Mouse (Mus musculus) ovary, adult 18-20 months (tissue): ENCODE measurements around the gene Rpl9-ps1.

Source experiments
- DNase-seq: peaks from one replicate; pipeline ENCODE4 v3.0.0; 2022; ENCODE audit warnings: low spot score, mixed read lengths

Rpl9-ps1 gene

DNA sequence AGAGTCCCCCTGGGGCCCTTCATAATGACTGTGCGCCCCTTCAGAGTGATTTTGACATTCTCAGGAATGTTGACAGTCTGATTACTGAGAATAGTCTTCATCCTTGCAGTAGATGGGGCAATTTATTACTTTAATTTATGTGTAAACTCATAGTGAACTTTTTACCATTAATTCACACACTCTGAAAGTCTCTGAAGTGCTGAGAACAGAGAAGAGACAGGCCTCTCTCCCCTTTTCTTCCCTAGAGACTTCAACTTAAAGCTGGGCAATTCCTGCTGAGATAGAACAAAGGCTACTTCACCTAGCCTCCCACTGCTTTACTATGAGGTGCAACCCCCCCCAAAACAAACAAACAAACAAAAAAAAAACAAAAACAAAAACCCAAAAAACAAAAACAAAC, at the start of gene Rpl9-ps1:
Gene Rpl9-ps1 (minus strand): TSS at position 101 of the 400 bp plus-strand sequence.
- DNase-seq, result no peak

DNA sequence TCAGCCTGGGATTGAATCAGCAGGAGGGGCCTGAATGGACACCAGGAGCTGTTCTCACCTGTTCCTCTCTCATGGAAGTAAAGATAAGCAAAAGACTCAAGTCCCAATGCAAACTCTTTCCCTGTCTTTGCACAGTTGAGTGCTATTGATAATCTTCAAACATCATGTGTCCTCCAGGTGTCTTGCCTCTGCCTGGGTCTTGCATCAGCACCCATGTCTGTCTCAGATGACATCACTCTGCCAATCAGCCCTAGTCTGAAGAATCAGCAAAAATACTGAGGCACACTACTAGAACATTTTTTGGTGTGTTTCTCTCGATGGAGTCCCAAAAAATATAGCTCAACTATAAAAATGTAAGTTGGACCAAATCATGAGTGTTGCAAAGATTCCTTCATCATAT, 46.6 kb upstream of the Rpl9-ps1 start:
- DNase-seq, result no peak

DNA sequence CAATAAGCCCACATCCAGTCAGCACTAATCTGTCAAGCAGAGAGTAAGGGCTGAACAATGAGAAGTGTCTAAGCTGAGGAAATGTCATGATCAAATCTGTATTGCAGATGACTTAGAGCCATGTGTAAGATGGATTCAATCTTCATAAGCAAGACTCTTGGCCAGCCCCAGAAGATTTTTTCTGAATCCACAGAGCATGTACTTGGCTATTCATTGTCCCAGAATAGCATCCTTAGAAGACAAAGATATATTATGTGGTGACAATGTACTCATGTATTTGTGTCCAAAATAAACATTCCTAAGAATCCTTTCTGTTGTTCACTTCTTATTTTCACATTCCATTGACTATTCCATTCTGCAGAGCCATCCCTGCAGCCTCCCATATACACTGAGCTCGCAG, 44.5 kb upstream of the Rpl9-ps1 start:
- DNase-seq, result no peak

DNA sequence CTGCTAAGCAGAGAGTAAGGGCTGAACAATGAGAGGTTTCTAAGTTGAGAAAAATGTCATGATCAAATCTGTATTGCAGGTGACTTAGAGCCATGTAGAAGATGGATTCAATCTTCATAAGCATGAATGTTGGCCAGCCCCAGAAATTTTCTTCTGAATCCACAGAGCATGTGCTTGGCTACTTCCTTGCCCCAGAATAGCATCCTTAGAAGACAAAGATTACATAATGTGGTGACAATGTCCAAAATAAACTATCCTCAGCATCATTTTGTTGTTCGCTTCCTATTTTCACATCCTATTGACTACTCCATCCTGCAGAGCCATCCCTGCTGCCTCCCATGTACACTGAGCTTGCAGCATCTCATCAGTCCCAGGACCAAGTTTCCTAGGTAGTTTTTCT, 30.2 kb upstream of the Rpl9-ps1 start:
- no peak for DNase-seq

DNA sequence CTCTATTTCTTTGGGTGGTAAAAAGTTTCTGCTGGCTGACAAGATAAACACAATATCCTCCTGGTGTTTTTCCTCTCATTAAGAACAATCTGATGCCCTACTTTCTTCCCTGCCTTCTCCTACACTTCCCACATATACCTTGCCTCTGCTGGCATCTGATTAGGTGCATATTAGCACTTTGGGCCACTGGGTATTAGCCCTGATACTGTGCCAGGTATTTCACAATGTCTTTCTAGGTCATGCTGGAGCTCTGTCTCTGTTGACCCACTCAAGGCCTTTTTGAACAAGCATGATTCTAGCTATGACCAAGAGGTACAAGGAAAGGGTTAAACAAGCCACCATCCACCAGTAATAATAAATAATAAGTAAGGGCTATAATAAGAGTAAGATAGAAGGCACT, 26.3 kb upstream of the Rpl9-ps1 start:
- no peak for DNase-seq

DNA sequence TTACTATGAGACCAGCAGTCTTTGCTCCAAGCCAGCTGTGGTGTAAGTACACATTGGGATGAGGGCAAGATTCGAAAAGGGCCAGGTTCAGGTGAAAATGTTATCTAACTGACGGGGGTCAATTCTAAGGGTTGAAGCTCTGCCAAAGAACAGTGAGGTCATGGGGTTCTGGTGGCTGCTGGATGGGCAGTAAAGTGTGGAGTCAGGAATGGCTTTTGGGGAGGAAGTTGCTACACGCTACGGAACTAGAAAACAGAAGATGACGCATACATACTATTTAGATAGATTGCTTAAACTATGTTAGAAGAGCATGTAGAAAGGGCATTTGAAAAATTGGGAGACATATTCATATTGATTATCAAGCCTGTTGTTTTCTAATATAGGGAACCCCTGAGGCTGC, 18.1 kb upstream of the Rpl9-ps1 start:
- DNase-seq, result no peak

DNA sequence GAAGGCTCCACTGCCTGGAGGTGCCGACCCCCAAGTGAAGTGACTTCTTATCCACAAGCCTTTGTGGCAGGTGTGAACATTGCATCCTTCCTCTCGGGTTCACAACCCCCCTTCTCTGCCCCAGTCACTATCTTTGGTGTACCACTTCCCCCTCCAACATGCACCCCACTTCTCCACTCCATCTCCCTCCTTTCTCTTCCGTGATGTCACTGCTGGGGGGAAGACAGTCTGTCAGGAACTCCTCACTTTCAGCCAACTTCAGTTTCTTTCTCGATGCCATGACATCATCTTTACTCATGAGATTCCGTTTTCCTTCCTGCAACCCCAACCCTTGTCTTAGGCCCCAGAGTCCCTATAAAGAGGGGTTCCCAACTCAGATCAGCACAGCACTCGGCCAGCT, 16.8 kb upstream of the Rpl9-ps1 start, which contains the start of gene Ccl4:
Gene Ccl4 (plus strand): TSS at position 381 of the 400 bp plus-strand sequence.
- DNase-seq, result no peak

DNA sequence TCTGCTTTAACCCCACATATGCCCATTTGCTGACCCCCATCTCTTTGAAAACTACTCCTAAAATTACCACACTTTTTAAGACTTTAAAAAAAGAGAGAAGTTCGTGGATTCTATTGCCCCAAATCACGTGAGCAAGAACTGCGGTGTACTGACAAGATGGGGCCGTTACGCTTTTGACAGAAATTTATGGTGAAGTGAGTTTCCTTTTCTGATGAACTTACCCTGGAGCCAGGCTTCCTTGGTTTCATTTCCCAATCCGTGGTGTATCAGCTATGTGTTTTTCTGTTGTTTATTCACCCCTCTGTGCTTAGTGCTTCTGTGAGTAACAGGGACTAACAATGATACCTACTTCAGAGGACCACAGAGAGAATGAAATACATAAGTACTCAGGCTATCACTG, 13.4 kb upstream of the Rpl9-ps1 start:
- DNase-seq, result no peak

DNA sequence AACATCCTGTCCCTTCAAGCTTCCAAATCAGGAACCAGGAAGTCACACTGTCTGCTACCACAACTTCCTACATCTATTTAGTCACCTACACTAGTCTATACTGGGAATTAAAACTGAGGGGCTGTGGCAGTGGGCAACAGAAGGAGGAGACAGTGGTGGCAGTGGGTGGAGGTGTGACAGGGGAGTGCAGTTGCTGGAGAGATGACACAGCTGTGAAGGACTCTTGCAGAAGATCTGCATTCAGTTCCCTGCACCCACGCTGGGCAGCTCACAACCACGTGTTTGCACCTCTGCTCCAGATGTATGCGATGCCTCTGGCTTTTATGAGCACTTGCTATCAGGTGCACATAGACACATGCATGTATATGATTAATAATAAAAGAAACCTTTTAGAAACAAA, 12.1 kb upstream of the Rpl9-ps1 start:
- no peak for DNase-seq

DNA sequence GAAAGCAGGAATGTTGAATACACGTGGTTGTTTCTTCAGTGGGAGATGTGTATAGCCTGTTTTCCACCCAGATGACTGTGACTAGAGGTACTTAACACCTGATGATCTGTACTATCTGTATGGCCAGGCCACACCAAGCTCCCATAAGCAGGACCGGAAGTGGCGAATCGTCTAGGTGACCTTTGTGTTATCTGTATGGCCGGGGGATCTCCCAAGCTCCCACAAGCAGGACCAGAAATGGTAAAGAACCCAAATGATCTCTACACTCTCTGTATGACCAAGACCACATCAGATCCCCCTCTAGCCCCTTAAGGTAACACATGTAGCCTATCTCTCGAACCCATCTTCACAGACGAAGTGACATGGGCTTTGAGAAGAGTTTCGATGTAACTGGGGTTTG, 9.2 kb upstream of the Rpl9-ps1 start:
- DNase-seq, result no peak

DNA sequence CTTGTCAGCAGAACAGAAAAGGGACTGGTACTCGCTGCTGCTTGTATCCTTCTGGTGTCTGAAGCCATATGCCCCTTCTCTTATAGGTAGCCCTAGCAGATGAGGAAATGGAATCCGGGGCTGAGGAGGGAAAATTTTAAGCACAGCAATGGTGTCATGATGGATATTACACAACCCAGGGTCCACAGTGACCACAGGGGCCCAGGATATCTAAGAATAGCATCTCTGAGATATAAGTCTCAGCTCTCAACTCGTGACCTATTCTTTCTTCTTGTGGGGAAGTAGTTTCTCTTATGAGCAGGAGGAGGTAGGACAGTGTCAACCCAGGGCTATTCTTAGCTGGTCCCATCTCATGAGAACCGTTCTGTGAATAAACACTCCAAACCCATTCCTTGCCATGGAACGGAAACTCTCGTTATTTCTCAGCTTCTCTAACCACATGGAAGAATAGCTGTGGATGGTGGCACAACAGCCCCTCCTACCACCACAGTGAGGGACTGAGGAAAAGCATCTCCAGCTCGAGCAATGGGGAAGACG, 4.0 kb upstream of the Rpl9-ps1 start, which contains the start of gene Ccl3:
Gene Ccl3 (minus strand): TSS at position 51 of the 537 bp plus-strand sequence.
- no peak for DNase-seq

DNA sequence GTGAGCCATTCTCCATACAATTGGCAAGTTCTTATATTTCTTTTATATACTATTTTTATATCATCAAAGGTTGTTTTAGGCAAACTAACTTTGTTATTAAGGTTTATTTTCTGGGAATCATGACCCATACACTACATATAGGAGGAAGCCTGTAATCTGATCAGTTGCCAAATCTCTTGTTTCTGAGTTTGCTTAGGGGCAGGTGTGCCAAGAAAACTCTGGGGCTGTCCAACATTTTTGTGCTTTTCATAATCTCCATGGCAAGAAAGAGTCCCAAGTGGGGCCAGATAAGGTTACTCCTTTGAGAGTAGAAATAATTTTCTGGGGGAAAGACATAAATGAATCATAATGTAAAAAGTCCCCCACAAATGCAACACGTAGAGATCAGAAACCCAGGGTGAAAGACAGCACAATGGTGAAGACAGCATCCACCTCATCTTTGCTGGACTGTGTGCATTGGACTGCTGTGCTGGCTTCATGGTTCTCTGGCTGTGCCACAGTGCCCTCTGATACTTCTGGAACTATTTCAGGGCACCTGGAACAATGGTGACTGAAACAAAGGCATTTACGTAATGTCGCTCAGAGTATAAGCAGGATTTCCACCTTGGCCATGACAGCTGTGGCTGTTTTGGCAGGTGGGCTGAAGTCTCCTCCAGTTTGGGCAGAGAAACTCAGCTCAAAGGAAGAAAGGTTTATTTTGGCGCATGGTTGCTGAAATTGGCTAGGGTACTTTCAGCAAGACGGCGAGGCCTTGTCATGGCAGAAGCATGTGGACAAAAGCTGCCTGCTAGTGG, 1.1 kb upstream of the Rpl9-ps1 start:
- DNase-seq, result no peak

DNA sequence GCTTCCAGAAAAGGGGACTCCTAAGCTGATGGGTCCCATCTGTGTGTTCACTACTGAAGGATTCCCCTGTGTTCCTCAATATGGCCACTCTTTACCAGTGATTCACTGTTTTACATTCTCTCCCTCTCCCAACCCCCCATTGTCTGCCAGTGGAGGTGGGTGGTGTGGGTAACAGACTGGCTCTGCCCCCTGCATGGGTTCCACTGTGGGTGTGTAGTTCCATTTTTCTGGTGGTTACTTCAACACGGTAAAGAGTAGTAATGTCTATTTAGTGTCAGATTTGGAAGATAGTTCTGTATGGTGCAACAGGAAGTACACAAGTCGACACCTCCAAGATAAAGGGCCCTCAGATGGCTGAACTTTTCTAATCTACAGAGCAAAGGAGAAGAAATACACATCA, 4.2 kb downstream of the Rpl9-ps1 start:
- DNase-seq, result no peak

DNA sequence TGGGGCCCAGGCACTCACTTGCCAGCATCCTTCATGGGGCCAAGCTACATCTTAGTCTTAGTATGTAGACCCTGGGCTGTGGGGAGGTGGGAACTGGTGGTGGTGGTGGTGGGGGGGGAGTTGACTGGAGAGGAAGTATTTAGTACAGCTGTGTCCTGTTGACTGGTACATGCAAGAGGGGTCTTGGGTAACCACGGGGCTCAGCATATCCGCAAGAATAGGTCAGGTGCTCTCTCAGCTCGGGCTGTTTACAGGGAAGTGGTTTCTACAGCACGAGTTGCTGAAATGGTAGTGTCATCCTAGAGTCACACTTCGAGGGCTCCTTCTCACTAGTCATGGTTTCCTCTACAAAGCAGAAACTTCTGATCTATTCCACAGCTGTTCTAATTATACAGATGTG, 5.3 kb downstream of the Rpl9-ps1 start:
- no peak for DNase-seq

DNA sequence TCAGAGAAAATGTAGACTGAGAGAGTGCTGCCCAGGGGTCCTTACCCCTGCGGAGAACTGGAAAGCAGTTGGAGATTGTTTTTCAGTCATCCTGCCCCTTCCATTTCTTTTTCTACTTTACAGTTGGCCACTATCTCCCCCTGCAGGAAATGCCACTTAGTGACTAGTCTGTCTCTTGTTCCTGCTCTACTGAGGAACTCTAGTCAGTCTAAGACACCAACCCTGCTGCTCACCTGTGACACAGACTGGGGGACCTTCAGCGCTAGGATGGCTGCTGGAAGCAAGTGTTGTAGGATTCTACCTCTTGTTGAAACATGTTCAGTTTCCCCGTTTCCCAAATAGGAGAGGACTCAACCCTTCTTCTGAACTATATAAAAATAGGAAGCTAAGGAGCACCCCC, 5.9 kb downstream of the Rpl9-ps1 start:
- DNase-seq, result no peak

DNA sequence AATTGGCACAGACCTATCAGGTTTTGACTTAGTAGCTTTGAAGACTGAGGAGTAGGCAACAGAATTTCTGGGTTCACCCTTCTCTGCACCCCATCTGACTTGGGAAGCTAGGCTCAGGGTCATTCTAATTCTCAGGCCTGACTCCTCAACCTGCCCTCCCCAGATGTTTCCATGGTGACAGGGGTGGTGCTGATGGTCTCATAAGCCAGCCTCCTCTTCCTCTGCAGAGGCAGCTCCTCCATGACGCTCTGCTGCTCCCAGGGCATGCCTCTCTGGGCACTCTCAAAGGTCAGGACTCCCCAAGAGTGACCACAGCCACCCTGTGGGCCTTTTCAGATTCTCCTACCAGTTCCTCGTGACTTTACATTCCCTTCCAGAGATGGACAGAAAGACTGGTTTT, 6.5 kb downstream of the Rpl9-ps1 start:
- DNase-seq, result no peak

DNA sequence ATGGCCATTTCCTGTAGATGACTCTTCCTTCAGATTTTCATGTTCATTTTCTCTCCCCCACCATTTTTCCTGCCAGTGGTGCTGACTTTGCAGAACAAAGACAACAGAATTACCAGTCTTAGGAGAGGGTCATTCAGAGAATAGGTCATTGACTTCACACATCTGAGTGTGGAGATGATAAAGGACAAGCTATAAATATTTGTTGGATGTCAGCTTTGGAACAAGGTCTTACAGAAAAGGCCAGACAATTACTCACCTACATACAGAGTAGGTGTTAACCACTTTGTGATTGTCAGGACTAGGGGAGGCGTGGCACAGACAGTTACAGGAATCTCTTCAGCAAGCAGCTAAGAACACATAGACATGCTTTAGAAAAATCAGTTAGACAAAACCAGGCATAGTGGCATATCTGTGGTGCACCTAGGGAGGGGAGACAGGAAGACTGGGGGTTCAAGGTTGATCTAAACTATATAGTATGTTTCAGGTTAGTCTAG, 8.6 kb downstream of the Rpl9-ps1 start:
- no peak for DNase-seq

DNA sequence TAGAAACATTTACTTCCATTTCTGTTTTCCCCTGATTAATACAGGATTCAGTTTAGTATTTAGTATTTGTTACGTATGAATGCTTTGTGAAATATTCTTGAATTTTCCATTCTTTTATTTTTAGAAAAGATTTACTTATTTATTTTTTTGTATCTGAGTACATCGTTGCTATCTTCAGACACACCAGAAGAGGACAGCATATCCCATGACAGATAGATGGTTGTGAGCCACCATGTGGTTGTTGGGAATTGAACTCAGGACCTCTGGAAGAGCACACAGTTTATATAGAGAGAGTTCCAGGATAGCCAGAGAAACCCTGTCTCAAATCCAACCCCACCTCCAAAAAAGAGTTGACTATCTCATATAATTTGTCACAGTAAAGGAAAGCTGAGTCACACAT, 10.5 kb downstream of the Rpl9-ps1 start:
- no peak for DNase-seq

DNA sequence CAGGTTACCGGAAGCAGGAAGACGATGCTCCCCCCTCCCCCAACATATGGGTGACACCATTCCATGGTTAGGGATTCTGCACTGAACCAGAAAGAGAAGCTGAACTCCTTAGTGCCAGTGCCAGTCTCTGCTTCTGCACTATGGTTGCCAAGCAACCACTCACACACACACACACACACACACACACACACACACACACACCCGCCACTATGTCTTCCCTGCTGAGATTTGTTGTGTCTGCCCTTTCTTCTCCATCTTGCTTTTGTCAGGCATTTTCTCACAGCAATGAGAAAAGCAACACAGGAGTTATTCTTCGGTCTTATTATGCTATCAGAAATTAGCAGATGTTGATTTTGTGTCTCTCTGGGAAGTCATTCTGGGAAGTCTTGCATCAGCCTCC, 11.0 kb downstream of the Rpl9-ps1 start:
- DNase-seq, result no peak

DNA sequence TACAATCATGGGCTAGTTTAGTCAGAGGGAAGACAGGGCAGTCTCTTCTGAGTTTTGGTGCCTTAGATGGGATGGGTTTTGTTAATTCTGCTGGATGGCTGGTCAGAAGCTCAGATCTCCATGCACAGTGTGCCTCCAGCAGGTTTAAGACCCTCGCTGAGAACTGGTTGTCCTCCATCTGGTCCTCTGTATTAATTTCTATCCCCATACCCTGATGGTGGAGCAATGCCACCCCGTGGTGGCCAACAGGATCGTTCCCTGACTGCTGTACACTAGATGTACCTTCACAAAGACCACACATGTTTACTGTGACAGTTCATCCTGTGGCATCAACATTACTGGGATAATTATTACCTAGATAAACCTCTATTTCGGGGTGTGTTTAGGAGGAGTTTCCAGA, 12.7 kb downstream of the Rpl9-ps1 start:
- no peak for DNase-seq

DNA sequence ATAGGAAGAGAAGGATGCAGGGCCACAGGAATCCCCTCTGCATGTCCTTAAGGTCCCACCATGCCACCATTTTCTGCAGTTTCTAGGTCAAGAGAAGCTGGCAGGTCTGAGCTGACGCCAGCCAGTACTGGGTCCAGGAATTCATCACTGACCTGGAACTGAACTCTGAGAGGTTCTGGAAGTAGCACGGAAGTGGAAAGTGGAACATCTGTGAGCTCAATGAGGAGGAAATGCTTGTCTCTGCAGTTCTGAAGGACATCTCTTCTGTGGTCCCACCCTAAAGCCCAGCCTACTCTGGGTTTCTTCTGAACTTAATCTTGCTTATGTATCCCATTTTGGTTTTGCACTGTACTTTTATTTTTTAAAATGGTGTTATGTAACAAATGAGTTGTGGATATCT, 14.4 kb downstream of the Rpl9-ps1 start:
- no peak for DNase-seq

DNA sequence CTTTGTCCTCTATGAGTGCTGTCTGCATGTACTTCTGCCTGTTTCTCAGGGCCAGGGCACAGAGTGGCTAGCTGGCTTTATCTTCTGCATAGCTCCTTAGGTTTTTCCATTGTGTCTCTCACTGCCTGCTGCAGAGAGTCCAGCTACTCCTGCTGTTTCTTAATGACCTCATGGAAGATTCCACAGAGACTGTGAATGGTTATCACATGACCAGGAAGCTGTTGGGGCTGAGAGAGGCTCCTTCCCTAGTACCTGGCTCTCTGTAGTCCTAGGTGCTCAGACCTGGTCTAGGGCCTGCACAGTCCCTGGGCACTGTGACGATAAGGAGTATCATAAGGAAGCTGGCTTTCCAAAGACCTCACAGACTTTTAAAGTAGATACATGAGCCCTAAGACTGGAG, 14.8 kb downstream of the Rpl9-ps1 start:
- DNase-seq, result no peak

DNA sequence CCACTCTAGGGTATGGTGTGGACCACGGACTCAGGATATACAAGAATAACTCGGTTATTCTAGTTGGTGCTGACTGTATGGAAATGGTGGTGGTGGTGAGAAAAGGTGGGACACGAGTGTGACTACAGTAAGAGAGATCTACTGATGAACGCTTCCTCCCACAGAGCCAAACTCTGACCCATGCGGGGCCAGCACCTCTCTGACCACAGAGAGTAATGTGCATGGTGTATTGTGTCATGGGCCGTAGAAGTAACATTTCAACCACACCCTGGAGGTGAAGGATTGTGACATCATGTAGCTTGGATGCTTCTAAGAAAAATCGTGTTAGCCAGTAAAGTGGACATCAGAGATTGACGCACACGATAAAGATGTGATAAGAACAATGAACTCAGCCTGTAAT, 16.6 kb downstream of the Rpl9-ps1 start:
- no peak for DNase-seq

DNA sequence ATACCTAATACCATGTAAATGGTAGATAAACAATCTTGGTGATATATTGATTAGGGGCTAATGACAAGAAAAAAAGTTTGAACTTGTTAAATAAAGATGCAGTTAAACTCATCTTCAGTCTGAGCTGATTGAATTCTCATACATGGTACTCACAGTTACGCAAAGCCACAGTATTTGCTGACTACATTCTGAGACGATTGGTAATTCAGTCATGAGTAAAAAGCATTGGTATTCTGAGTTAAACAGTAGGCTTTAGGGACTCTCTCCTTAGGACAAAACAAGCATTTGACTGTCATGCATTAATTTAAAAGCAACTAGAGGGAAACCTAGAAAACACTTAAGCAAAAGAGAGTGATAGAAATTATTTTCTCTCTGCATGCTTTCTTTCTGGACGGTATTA, 21.8 kb downstream of the Rpl9-ps1 start:
- no peak for DNase-seq
